Mouse (Mus musculus) hindbrain, embryonic 15.5 days (tissue): Measurements from ENCODE around the gene Rufy2. TPM values are rescaled to one million over a fixed set of nuclear protein-coding genes. Genes with fewer than 3 reads are reported as not detected.
A peak's percentile ranks its signal among the peaks of the same experiment; 100 is the strongest.

Experiments used
- ATAC-seq: fragments of 200-750 bp; cut with Nextera tagmentation; 2 replicates; pipeline ENCODE4 v1.8.0; 2017; ENCODE audit warnings: low read depth, moderate number of reproducible peaks, moderate TSS enrichment; ENCODE audit not compliant: low FRiP score
- H3K27ac ChIP-seq: fragments of 300-500 bp; sonication (generic); replicated peaks from 2 replicates; pipeline ENCODE4 v1.5.1; 2015; ENCODE audit warnings: mild to moderate bottlenecking, inconsistent platforms
- H3K27me3 ChIP-seq: fragments of 300-500 bp; sonication (generic); 2 replicates; pipeline ENCODE4 v1.6.1; 2015; ENCODE audit warnings: control low read depth, inconsistent platforms
- H3K36me3 ChIP-seq: fragments of 300-500 bp; sonication (generic); 2 replicates; pipeline ENCODE4 v1.6.1; 2015; ENCODE audit warnings: control low read depth, inconsistent platforms
- H3K4me1 ChIP-seq: fragments of 300-500 bp; sonication (generic); replicated peaks from 2 replicates; pipeline ENCODE4 v1.6.1; 2015; ENCODE audit warnings: control low read depth, inconsistent platforms
- H3K4me2 ChIP-seq: fragments of 300-500 bp; sonication (generic); 2 replicates; pipeline ENCODE4 v1.6.1; 2015; ENCODE audit warnings: moderate library complexity, mild to moderate bottlenecking, inconsistent platforms
- H3K4me3 ChIP-seq: fragments of 300-500 bp; sonication (generic); 2 replicates; pipeline ENCODE4 v1.5.1; 2015; ENCODE audit warnings: mild to moderate bottlenecking, inconsistent platforms
- H3K9ac ChIP-seq: fragments of 300-500 bp; sonication (generic); 2 replicates; pipeline ENCODE4 v1.6.1; 2015; ENCODE audit warnings: inconsistent platforms
- H3K9me3 ChIP-seq: fragments of 300-500 bp; sonication (generic); 2 replicates; pipeline ENCODE4 v1.6.1; 2016; ENCODE audit warnings: control low read depth, inconsistent platforms
- WGBS: fragments of 180-500 bp; shearing (Covaris S2); methylation state at CpG from one replicate; pipeline ENCODE4 v1.1.7; 2015; 5-methylcytosine and 5-hydroxymethylcytosine counted together
- polyA plus RNA-seq: library from polyadenylated mRNA; unstranded; fragments of >200 nt; fragmentation: Nextera tagmentation; extraction: Ambion mirVana; gene quantifications from 2 replicates; pipeline ENCODE4 v1.2.1, GENCODE M21; 2015

Rufy2 gene
- polyA plus RNA-seq, 1 experiment from 2014 or later, result 58.5 TPM

GRCm38 (mm10) chr10:63056966-63057750 is 77.1 kb downstream of the Rufy2 start:
- H3K9me3 ChIP-seq, result no peaks in the 10 kb centered on the region
- no peaks in the 10 kb centered on the region for H3K27me3 ChIP-seq
- H3K9ac ChIP-seq, result no peak overlapping the region
- no peaks in the 10 kb centered on the region for H3K4me1 ChIP-seq
- no peak for ATAC-seq
- H3K4me2 ChIP-seq, result no peak overlapping the region
- 48% methylated on average over 24 of the region's 24 CpGs for WGBS
- no peaks in the 10 kb centered on the region for H3K36me3 ChIP-seq
- H3K4me3 ChIP-seq, result no peak overlapping the region
- H3K27ac ChIP-seq, result no peak overlapping the region

GRCm38 (mm10) chr10:63059862-63060261 is 79.8 kb downstream of the Rufy2 start, which contains the start of gene Pbld1:
Gene Pbld1, plus strand, starts transcription at chr10:63060162.
- H3K27ac ChIP-seq, result no peak within 1 kb of the TSS
- H3K9ac ChIP-seq, result no peak within 1 kb of the TSS
- H3K27me3 ChIP-seq, result no peaks in the 10 kb centered on the region
- no peaks in the 10 kb centered on the region for H3K9me3 ChIP-seq
- no peaks in the 10 kb centered on the region for H3K4me1 ChIP-seq
- 85% methylated on average over 2 of the region's 2 CpGs for WGBS
- H3K4me2 ChIP-seq, result no peak within 1 kb of the TSS
- no peaks in the 10 kb centered on the region for H3K36me3 ChIP-seq
- no peak within 1 kb of the TSS for H3K4me3 ChIP-seq
- no peak for ATAC-seq

- H3K9me3 ChIP-seq, result no peaks in the 10 kb centered on the region
- H3K9ac ChIP-seq, result no peak overlapping the region
- ATAC-seq, result no peak
- H3K36me3 ChIP-seq, result no peaks in the 10 kb centered on the region
- H3K27me3 ChIP-seq, result no peaks in the 10 kb centered on the region
- no peak overlapping the region for H3K4me3 ChIP-seq
- WGBS, result 70% methylated on average over 11 of the region's 11 CpGs
- H3K4me2 ChIP-seq, result no peak overlapping the region
- H3K27ac ChIP-seq, result no peak overlapping the region
- no peaks in the 10 kb centered on the region for H3K4me1 ChIP-seq
Measured at GRCm38 (mm10) chr10:63060406-63060805, 80.4 kb downstream of the Rufy2 start.

- Histone ChIP-seq H3K4me1 (no peaks in the 10 kb centered on the region), H3K36me3 (no peaks in the 10 kb centered on the region), H3K27ac (no peak overlapping the region), H3K27me3 (no peaks in the 10 kb centered on the region), H3K4me3 (no peak overlapping the region), H3K9me3 (no peaks in the 10 kb centered on the region), H3K4me2 (no peak overlapping the region), H3K9ac (no peak overlapping the region)
- no peak for ATAC-seq
- WGBS, result 70% methylated on average over 12 of the region's 12 CpGs
Measured at GRCm38 (mm10) chr10:63061266-63061665, 81.2 kb downstream of the Rufy2 start.

- Histone ChIP-seq H3K4me2 (no peak overlapping the region), H3K4me1 (no peaks in the 10 kb centered on the region), H3K9ac (no peak overlapping the region), H3K27ac (no peak overlapping the region), H3K36me3 (no peaks in the 10 kb centered on the region), H3K27me3 (no peaks in the 10 kb centered on the region), H3K9me3 (no peaks in the 10 kb centered on the region), H3K4me3 (no peak overlapping the region)
- WGBS, result 93% methylated on average over 5 of the region's 5 CpGs
- ATAC-seq, result no peak
Measured at GRCm38 (mm10) chr10:63062696-63063095, 82.7 kb downstream of the Rufy2 start.

- Histone ChIP-seq H3K4me3 (no peak overlapping the region), H3K9me3 (no peaks in the 10 kb centered on the region), H3K4me2 (no peak overlapping the region), H3K27me3 (no peaks in the 10 kb centered on the region), H3K27ac (no peak overlapping the region), H3K9ac (no peak overlapping the region), H3K36me3 (no peaks in the 10 kb centered on the region), H3K4me1 (no peaks in the 10 kb centered on the region)
- 66% methylated on average over 7 of the region's 7 CpGs for WGBS
- ATAC-seq, result no peak
Measured at GRCm38 (mm10) chr10:63063365-63063764, 83.3 kb downstream of the Rufy2 start.

GRCm38 (mm10) chr10:63064516-63064915 is 84.5 kb downstream of the Rufy2 start:
- Histone ChIP-seq H3K9ac (no peak overlapping the region), H3K27me3 (no peaks in the 10 kb centered on the region), H3K36me3 (no peaks in the 10 kb centered on the region), H3K4me1 (no peaks in the 10 kb centered on the region), H3K4me3 (no peak overlapping the region), H3K4me2 (no peak overlapping the region), H3K27ac (no peak overlapping the region), H3K9me3 (no peaks in the 10 kb centered on the region)
- WGBS, result 91% methylated on average over 9 of the region's 9 CpGs
- no peak for ATAC-seq

- Histone ChIP-seq H3K27ac (no peak overlapping the region), H3K4me3 (no peak overlapping the region), H3K9ac (no peak overlapping the region), H3K27me3 (no peaks in the 10 kb centered on the region), H3K4me2 (no peak overlapping the region), H3K4me1 (no peaks in the 10 kb centered on the region), H3K36me3 (no peaks in the 10 kb centered on the region), H3K9me3 (no peaks in the 10 kb centered on the region)
- no peak for ATAC-seq
- 57% methylated on average over 8 of the region's 8 CpGs for WGBS
Measured at GRCm38 (mm10) chr10:63065561-63065960, 85.5 kb downstream of the Rufy2 start.

GRCm38 (mm10) chr10:63065988-63066387 is 86.0 kb downstream of the Rufy2 start:
- WGBS, result 8% methylated on average over 5 of the region's 5 CpGs
- no peaks in the 10 kb centered on the region for H3K4me1 ChIP-seq

More at GRCm38 (mm10) chr10:63065988-63066387, 86.0 kb downstream of the Rufy2 start:
- no peaks in the 10 kb centered on the region for H3K27me3 ChIP-seq
- no peaks in the 10 kb centered on the region for H3K9me3 ChIP-seq
- H3K36me3 ChIP-seq, result no peaks in the 10 kb centered on the region
- peak; percentile 86 for ATAC-seq
- H3K9ac ChIP-seq, result no peak overlapping the region
- H3K4me3 ChIP-seq, result no peak overlapping the region
- H3K4me2 ChIP-seq, result no peak overlapping the region
- H3K27ac ChIP-seq, result no peak overlapping the region

Other genes with a start within 250 kb of the Rufy2 start
- 91.2 and 92.2 TPM in 2 replicates for gene Ccar1, start 187.9 kb upstream of the Rufy2 start, polyA plus RNA-seq
- gene Tet1, start 71.2 kb upstream of the Rufy2 start, polyA plus RNA-seq, result 35.1 and 37.7 TPM in 2 replicates
- 13.7 and 16.1 TPM in 2 replicates for gene Slc25a16, start 59.6 kb upstream of the Rufy2 start, polyA plus RNA-seq
- gene Dna2, start 33.2 kb upstream of the Rufy2 start, polyA plus RNA-seq, result 3.6 and 4.0 TPM in 2 replicates
- 134 and 141 TPM in 2 replicates for gene Hnrnph3, start 44.0 kb downstream of the Rufy2 start, polyA plus RNA-seq
- 0.35 and 0.93 TPM in 2 replicates for gene Pbld2, start 44.1 kb downstream of the Rufy2 start, polyA plus RNA-seq
- gene Pbld1, start 79.9 kb downstream of the Rufy2 start, polyA plus RNA-seq, result 0.91 and 1.2 TPM in 2 replicates
- gene Atoh7, start 119.4 kb downstream of the Rufy2 start, polyA plus RNA-seq, result 8.5 and 15.0 TPM in 2 replicates
- gene Mypn, start 223.7 kb downstream of the Rufy2 start, polyA plus RNA-seq, result 0.77 and 0.90 TPM in 2 replicates